Mouse (Mus musculus) inflammation-experienced regulatory T-cells, adult 6 months (primary cell): ENCODE measurements around the gene Syce1l. TPM values are rescaled to one million over a fixed set of nuclear protein-coding genes. Genes with fewer than 3 reads are reported as not detected.

Experiments
- ATAC-seq: one replicate; pipeline ENCODE4 v1.8.0; 2017
- polyA plus RNA-seq, 3 experiments: library from polyadenylated mRNA; unstranded; fragments of 100-300 nt; shearing (Covaris generic); gene quantifications; one replicate each; pipeline ENCODE4 v1.2.1; 2017

The Syce1l gene
- polyA plus RNA-seq, 3 experiments from 2014 or later = not detected

DNA sequence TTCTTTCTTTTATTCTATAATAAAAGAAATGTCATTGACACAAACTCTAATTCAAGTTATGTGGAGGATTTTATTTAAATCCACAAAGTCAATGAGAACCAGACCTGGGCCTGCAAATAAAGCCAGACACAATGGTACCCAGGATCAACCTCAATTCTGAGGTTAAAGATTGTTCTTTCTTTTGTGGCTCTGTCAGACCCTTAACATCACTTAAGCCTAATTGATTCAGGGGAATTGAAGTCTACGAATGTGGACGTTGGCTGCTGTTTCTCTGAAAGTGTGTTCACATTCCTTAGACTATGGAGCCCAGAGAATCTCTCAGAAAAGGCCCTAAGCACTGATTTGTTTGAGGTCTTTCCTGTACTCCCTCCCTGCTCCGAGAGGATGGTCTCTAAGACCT, 30.3 kb downstream of the Syce1l start:
- ATAC-seq = no peak

DNA sequence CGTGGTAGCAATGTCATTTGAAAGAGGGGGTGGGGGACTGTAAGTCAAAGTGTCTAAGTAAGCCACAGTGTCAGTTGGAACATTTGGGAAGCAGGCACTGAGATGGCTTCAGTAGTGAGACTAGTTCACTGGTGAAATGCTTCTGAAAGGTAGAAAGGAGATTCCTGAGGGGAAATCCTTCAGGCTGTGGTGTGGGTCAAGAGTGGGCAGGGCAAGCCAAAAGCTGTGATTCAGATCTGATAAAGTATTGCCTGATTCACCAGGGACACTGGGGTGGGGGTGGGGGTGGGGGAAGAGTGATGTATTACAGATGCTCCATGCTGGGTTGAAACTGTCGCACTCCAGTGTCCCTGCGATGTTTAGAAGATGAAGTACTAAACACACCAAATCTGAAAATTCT, 31.6 kb downstream of the Syce1l start:
- no peak for ATAC-seq

- no peak for ATAC-seq
Measured at GRCm38 (mm10) chr8:113675281-113675680, 32.3 kb downstream of the Syce1l start.

DNA sequence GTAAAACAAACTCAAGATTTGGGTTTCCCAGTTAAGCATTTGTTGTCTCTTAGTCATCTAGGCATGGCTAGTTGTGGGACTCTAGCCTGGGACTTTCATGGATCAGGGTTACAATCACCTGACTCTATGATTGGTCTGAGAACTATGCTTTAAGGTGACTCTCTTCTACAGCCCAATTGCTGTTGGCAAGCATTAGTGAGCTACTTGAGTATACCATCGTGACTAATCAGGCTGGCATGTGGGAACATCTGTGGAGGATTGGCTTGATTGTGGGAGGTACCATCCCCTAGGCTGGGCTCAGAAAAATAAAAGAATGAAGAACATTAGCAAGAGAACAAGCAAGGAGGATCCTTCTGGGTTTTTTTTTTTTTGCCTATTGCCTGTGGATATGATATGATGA, 33.8 kb downstream of the Syce1l start:
- no peak for ATAC-seq

DNA sequence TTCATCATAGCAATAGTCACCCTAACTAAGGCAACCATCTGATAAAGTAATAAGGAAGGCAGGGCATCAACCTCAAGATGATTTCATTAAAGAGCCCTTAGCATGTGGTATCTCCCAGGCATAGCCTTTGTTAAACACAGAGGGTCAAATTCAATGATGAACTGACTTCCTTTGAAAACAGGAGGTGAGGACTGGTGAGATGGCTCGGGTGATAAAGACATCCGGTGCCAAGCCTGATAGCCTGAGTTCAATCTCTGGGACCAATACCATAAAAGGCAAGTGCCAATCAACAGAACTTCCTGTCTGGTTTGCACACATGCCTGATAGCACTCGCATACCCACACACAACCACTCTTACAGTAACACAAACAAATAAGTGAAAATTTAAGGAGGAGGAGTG, 36.3 kb downstream of the Syce1l start:
- peak; percentile 91 for ATAC-seq

DNA sequence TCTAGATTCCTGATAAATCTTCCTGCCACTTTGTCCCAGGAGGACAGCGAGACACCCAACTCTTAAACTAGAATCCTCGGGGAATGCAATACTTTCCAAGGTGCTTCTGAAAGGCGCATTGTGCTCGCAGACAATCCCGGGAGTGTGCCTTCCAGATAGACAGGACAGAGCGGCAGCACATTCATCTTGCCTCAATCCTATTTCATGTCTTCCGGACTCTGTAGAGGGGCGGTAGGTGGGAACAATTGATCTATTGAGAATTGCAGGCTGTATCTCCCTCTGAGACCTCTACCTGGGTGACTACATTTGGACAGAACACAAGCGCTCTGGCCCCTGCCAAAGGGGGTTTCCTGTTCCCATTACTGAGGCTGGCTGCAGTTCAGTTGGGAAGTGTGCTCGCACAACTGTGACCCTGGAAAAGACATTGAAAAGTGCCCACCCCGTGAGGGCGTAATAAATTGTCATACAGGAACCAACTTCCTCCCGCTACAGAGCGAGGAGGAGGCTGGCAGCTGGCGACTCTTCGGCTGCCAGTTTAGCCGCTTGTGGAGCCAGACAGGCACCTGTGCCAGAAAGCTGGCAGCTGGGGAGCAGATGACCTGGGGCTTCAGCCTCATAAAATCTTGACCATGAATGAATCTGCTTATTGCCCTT, 45.0 kb downstream of the Syce1l start:
- no peak for ATAC-seq

- no peak for ATAC-seq
Measured at GRCm38 (mm10) chr8:113688543-113688915, 45.5 kb downstream of the Syce1l start.

- ATAC-seq = no peak
Measured at GRCm38 (mm10) chr8:113691622-113692343, 48.8 kb downstream of the Syce1l start.

- ATAC-seq = no peak
Measured at GRCm38 (mm10) chr8:113704968-113705367, 62.0 kb downstream of the Syce1l start.

Other genes starting within 250 kb of the Syce1l start
- 10 to 100 TPM; 11.5 to 18.2 (median 13.1) TPM for gene Mon1b, start 7.6 kb upstream of the Syce1l start, polyA plus RNA-seq
- not detected for gene Adamts18, start 205.5 kb downstream of the Syce1l start, polyA plus RNA-seq